Mouse (Mus musculus) gastrocnemius, postnatal 4 days (tissue): ENCODE measurements at regions not wholly inside any gene's neighbourhood (a gene's known extent, or its start where the extent isn't known, plus 50 kb on each side); places are given as distances from the start of the nearest gene placed in this dataset.
"Not testable (repeated sequence)": the region's sequence is repeated elsewhere in the genome, so short reads cannot be mapped to it uniquely, and the experiment has no call there.

Experiments used
- DNase-seq, 2 experiments: peaks; one replicate each; pipeline ENCODE4 v3.0.0; 2021 to 2022; ENCODE audit warnings: low spot score in 2 of 2, mixed read lengths in 2 of 2

DNA sequence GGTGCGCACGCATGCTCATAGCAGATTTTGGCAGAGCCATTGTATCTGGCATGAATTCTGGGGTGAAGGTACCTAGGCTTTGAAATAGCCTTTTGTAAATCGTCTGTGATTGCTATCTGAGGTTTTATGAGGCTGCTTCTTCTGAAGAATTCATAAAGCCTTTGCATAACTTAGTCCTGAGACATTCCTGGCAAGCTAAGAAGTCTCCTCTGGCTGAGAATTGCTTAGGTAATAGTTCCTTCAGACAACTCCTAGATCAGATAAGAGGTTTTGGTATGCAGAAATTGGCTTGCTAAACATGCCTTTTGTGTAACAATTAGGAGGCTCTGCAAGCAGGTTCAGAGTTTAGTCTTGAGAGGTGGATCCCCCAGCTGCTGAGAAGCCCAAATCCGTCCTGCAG lies 82.7 kb downstream of the Pmp22 start:
- DNase-seq = no peak

DNA sequence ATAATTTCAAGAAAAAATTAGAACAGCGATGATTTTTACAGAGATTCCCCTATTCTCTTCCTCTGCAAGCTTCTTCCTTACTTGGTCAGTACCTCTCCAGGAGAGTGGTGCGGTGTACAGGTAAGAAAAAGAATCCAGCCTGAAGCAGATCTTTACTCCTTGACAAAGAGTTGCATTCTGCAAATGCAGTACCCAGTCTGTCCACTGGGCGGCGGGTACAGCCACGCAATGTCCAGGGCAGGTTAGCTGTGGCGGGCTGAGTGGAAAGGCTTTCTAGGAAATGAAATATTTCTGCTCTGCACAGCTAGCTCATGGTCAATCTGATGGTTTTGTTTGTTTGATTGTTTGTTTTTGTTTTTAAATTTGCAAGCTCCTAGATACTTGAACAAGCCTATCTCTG lies 84.3 kb downstream of the Pmp22 start:
- peak; percentile 71 to 82 for DNase-seq

DNA sequence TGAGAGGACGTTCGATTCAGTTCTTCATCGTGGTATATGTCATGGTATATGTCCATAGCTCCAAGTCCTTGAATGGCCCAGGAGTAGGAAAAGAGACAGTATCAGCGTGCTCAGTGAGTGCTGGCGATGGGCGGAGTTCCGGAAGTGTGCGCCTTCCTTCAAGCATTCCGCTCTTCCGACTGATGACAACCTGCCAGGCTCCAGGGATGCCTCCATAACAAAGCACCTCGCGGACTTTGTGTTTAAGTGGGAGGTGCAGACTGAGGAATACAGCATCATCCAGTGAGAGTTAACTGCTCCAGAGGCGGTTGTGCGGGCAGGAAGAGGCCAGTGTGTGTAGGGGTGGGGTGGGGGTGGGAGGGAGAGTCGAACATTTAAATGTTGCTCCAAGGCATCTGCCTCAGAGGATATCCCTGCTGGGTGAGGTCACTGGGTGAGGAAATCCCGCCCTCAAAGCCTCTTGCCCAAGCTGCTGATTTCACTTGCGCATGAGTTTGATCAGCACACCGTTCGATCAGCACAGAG lies 85.2 kb downstream of the Pmp22 start:
- no peak for DNase-seq

DNA sequence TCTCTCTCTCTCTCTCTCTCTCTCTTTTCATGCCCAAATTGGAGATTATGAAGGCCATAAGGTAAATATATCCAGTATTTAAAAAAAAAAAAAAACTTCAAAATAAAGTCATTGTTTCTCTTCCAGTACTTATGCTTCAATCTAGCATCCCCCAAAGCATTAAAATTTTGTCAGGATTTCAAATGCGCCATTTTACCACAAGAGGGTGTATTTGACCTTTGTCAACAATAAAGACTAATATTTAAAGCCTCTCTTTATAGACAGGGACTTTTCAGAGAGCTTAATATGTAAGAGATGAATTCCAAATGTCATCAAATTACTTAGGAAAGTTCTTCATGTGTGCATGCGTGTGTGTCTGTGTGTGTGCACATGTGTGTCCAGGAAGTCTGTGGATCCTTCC lies 87.2 kb downstream of the Pmp22 start:
- no peak for DNase-seq

DNA sequence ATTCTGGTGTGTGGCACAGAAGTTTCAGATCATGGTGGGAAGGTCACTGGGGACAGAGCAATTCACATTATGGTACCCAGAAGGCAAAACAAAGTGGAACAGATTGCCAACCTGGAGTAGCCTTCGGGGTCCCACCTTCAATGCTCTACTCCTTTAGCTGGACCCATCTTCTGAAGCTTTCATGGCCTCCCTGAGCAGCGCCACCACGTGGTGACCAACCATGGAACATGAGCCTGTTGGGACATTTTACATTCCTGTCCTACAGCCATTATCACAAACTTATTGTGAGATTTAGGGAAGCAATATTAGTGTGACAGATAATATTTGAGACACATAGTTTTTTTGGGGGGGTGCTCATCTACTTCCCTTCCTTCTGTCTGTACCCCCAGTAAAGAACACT lies 88.3 kb downstream of the Pmp22 start:
- DNase-seq = no peak

DNA sequence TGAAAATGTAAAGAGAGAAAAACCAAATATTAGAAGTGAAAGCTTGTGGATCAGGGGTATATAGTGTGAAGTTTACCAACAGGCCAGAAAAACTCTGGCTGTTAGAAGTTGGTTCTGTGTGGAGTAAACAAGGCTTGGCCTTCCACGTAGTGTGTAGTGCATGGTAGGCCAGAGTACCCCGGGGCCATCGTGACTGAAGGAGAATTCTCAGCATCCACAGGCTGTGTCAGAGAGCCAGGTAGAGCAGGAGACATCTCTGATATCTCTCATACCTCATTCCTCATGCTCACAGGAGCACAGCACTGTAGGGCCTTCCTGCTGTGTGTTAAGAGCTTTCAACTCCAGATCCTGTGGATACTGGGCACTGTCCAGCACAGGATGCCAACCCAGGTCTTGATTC lies 97.7 kb downstream of the Pmp22 start:
- no peak for DNase-seq

DNA sequence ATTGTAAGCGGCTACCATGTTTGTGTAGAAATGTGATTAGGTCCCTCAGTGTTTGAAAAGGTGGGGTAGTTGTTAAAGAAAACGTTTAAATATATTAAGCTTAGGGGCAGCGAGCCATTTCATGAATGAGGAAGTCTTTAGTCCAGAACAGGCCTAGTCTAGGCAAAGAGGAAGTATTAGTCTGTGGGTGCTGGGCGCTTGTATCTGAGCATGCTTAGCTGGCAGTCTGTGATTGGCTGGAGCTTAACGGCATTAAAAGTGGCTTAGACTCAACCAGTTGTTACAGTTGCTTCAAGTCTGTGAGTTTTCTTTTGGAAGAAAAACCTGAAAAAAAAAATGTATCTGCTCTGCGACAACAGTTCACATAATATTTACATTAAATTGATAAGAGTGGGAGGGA lies 102.0 kb downstream of the Pmp22 start:
- DNase-seq = no peak

DNA sequence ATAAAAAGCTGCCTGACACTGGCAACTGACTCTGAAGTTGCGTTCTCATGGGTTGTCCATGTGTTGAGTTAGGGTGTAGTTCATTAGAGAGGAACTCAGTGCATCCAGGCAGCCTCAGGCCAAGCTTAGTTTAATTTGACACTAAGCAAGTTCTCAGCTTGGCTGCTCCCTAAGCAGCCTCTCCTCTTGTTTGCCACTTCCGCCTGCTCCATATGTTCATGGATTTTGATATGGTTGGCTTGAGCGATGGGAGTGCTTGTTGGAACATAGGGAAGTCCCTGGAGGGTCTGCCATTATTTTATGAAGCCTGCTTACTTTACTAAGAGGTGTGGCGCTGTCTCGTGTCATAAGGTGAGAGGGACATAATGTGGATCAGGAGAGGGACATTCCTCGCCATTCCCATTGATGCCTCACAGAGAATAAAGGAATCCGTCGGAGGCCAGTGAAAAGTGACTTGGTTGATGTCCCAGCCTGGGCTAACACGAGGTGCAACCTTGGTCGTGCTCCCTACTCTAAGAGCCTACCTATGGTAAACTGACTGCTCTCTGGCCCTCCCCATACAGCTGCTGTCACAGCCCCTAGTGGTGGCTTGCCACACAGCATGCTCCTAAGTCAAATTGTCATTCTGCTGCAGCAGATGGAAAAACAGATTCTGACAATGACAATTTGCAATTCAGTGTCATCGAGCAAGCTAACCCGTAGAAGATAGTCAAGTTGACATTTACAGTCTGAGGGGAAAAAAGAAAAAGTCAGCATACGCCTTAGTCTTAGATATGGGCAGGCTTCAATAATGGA lies 104.6 kb downstream of the Pmp22 start:
- no peak for DNase-seq

DNA sequence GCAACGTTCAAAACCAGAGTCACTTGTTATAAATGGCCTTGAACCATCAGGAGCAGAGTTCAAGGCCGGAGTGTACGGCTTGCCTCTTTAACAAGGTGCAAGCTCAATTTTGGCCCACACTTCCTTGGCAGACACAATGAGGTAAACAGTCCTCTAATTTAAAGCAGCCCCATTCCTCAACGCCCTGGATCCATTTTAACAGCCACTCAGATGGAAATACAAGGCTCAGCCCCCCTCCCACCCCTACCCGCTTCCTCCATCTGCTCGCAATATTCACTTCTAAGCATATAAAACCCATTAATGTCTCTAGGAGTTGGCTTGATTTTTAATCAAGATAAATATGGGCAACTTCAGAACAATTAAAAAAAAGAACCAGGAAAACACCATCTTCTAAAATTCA lies 105.7 kb downstream of the Pmp22 start:
- DNase-seq = no peak

DNA sequence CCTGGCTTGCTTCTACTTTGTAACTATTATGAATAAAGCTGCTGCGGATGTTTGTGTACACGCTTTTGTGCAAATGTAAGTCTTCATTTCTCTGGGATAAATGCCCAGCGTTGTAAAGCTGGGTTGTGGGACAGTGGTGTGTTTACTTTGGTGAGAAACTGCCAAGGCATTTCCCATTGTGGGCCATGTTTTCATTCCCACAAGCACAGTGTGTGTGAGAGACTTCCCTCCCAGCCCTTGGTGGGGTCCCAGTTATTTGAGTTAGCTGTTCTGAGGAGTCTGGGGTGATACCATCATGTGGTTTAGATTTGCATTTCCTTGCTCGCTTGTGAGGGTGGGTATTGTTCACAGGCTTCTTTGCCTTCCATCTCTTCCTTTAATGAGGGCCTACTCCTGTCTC lies 109.9 kb downstream of the Pmp22 start:
- no peak for DNase-seq

DNA sequence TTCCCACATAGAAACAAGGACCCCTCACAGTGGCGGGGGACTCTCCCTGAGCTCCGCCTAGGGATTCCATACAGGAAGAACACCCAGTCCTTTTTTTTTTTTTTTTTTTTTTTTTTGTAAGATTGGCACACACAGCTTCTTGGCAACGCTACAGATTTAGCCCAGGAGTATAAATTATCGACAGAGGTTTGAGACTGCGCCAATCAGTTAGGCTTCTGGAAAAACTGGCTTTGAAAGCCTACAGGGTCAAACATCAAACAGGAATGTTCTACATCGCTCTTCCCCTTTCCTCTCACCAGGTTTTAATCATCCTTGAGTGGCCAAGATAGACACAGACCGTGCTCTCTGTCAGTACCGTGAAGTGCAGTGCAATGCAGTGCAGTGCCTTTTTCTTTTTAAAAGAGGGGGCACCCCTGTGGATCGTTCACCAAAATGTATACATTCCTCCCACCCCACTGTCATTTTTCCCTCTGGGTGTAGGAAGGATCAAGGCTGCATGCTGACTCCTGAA lies 115.2 kb downstream of the Pmp22 start:
- DNase-seq = no peak

DNA sequence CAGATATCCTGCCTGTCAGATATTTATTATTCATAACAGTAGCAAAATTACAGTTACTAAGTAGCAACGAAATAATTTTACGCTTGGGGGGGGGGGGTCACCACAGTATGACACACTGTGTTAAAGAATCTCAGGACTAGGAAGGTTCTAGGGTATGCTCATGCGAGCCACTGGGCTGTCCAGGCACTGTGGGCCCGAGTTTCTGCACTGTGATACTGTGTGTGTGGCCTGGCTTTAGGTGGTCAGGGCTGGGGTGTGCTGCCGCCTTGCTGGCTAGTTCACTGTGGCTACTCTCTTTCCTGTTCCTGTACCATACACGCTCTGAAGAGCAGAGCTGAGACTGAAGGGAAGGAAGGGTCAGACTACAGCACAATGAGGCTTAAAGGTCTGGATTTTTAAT lies 116.3 kb downstream of the Pmp22 start:
- no peak for DNase-seq

DNA sequence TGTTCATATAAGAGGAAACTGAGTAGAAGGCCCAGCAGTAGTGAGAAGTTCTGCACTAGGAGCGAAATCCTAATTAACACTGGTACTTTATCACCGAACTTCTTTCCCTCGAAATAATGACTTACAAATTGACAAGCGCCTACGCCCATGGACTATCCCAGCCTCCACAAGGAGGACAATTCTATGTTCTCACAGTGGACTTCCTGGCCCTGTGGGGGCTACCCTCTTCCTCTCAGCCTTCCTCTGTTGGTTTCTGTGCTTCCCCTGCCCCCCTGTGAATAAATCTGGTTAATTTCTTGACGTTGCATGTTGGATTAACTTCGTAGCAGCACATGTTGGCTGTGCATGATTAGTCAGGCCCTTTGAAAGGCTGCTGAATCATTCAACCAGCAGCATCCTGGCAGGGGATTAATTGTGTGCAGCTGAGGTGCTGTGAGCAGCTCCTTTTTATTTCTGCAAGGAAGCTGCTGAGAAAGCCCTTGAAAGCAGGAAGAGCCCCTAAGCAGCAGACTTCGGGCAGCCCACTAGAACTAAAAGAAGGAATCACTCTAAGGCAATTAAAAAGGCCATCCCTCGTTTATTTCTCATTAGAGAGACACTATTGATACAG lies 117.4 kb downstream of the Pmp22 start:
- no peak for DNase-seq

DNA sequence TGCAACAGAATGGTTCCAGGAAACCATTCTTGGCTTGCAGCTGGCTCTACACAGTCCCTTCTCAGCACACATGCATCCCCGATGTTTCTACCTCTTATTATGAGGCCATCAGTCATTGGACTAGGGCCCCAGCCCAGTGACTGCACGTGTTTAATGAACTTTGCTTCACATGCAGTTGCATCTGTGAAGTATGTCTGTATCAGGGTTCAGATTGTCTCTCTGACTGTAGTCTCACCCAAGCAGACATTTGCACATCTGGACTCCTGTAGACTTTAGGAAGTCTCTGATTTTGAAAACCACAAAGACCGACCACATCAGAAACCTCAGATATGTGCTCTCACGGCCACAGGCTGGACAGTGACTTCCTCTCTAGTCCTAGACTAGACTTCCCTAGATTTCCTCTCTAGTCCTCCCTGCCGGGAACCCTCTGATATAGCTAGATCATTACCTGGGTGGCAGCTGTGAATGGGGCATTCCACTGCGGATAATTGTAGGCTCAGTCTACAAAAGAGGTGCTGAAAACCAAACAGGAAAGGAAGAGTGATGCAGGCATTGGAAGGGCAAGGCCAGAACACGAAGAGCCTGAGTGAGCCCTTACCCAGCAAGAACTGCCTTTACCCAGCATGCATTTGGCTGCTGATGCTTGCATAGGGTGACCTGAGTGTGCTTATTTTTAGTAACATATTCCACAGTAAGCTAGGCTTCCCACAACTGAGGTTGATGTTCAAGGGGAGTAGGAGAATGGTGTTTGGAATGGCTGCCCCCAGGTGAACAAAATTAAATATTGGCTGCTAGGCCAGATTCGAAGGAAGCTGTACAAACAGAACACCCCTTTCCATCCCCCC lies 123.5 kb downstream of the Pmp22 start:
- DNase-seq = no peak

DNA sequence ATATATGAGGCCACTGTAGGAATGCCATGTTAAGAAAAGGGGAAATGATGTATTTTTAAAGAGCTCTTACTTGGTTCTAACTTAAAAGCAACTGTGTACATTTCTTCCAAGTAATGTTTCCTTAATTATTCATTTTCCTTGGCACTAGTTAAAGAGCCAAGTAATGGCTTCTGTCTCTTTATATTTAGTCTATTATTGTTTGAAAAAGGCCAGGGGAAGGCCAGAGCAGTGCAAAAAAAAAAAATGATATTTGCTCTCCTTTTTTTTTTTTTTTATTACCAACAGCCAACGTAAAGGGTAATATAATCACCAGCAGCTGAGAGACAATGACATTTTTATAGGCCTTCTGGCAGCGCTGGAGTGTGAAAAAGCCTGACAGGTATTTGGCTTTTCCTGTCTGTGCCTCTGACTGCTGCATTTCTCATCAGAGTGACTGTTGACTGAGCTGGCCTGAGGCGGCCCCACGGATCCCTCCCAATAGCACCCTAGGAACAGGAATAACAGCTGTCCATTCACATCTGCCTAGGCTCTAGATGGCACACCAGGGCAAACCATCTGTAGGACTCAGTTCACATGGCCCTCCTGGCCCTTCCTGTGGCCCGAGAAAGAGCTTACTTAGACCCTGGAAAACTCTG lies 124.3 kb downstream of the Pmp22 start:
- DNase-seq = peak in 1 of 2 experiments; percentile 16

DNA sequence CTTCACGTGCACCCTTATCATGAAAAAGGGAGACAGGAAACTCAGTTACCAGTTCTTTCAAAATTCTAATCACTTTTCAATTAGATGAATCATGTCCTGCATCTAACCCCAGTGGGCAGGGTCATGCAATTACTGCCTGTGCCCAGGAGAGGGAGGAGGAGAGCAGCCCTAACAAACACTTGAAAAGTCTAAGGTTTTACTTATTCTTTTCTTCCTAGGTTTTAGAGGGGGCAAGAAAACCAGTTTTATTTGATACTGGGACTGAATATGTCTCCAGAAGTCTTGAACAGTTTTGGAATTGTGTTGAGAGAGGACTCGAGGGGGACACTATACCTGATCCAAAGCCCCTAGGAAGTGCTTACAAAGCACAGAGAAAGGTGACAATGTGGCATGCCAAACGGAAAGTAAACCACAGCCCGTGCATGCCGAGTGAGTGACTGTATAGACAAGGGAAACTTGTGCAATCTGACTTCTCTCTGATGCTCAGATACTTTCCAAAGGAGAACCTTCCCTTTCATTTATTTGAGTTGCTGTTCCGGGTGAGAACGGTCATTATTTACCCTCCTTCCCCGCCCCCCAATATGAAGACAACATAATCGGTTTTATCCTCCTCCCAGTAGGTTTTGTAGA lies 135.8 kb downstream of the Pmp22 start:
- no peak for DNase-seq

DNA sequence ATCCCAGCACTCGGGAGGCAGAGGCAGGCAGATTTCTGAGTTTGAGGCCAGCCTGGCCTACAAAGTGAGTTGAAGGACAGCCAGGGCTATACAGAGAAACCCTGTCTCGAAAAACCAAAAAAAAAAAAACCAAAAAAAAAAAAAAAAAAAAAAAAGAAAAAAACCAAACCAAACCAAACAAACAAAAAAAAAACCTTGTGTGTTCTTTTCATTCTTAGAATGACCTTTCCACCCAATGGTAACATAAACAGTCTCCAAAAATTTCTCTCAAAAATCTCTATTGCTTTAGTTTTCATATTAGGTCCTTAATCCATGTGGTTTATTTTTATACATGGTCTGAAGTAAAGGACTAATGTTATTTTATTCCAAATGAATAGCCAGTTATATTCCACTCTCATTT lies 137.5 kb downstream of the Pmp22 start:
- DNase-seq = not testable (repeated sequence)

DNA sequence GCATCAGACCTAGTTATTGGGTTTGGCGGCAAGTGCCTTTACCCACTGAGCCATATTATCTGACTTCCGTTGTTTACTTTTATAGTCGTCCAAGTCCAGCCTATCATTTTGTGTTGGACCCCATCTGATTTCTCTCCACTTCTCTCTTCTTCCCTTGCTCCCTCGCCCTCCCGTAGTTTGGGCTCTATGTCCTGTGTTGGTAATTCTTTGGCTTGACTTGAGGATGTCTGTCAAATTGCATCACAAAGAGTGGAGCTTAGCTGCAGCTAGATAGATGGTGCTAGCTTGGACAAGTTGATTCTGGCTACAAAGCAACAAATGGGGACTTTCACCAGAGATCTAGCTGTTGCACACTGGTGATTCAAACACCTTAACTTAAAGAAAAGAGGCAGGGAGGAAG lies 147.9 kb downstream of the Pmp22 start:
- no peak for DNase-seq

DNA sequence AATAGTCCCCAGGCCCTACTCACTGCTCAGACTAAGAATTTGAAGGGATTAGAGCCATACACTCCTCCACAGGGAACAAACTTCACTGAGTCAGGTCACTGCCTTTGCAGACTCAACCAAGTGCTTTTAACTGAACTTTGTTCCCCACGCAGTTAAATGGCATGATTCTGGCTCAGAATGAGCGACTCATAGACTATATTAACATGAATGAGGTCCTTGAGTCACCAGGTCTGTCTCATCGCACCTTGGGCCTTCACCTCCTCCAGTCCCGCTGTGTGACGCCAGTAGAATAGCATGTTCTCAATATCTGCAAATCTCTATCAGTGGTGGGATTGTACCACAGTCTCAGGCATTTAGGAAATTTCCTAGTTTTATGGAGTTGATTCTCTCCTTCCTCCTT lies 153.1 kb downstream of the Pmp22 start:
- DNase-seq = no peak

DNA sequence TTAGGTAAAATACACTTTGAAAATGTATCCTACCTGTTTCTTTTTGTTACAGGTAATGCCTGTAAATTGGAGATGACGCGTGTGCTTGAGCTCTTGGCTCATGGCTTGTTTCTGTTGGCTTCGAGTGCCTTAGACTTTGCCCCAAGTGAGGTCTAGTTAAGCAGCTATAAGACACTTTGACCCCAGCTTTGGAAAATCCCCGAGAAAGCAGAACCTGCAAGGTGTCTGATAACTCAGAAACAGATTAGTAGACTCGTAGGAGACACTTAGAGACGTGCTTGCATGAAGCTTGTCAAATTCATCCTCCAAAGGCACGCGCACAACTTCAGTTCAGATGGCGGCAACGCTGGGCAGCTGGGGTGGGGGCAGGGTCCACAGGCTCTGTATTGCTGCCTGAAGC lies 153.8 kb downstream of the Pmp22 start:
- no peak for DNase-seq

DNA sequence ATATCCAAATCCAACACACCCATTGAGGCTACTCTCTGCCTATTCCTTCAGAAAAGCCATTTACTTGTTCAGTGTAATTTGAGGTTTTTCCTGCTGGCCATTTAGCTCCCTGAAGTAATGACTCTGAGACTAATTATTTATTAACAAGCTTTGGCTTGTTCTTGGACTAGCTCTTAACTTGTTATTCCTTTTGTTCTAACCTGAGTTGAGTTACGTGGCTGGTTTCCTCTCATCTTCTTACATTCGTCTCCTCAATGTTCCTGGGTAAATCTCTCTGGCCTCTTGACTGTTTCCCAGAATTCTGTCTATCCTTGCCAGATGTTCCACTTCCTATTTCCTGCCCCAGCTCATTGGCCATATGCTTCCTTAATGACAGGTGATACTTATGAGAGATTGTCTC lies 157.2 kb downstream of the Pmp22 start:
- no peak for DNase-seq
